Mouse (Mus musculus): Measurements from ENCODE around the gene Itgb5. TPM values are rescaled to one million over a fixed set of nuclear protein-coding genes. Genes with fewer than 3 reads are reported as not detected.

Itgb5 gene
- polyA plus RNA-seq, 1 experiment from 2014 or later: 64.1 TPM

DNA sequence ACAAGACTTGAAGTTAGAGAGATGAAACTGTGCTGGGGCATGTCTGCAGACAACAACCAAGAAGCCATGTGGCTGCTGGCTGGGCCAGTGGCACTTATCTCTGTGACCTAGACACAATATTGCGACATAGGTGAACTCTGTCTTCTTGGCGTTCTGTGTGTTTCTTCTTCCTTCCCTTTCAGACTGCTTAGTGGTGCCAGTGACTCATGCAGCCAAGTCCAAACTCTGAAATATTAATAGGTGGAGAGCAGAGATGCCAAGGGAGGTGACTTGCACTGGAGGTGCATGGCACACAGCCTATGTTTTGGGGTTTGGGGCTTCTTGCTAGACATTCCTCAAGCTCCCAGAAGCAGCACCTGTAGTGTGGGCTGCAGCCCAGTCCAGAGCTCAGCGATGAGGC, 7.2 kb downstream of the Itgb5 start:
- peaks cover 5% of the 10 kb centered on the region; the same call in 1 of the 2 replicates for H3K27me3 ChIP-seq (replicated peaks; ENCODE audit: low read depth, poor library complexity, severe bottlenecking)
- 88% methylated on average over 3 of the region's 3 CpGs for WGBS
- H3K4me3 ChIP-seq: no peak overlapping the region
- no peak for DNase-seq (ENCODE audit: low spot score)
- H3K4me1 ChIP-seq: peaks cover 68% of the 10 kb centered on the region
- no peak overlapping the region for H3K27ac ChIP-seq (replicated peaks)
- H3K9me3 ChIP-seq: no peaks in the 10 kb centered on the region
- H3K36me3 ChIP-seq (replicated peaks): peaks cover 12% of the 10 kb centered on the region

DNA sequence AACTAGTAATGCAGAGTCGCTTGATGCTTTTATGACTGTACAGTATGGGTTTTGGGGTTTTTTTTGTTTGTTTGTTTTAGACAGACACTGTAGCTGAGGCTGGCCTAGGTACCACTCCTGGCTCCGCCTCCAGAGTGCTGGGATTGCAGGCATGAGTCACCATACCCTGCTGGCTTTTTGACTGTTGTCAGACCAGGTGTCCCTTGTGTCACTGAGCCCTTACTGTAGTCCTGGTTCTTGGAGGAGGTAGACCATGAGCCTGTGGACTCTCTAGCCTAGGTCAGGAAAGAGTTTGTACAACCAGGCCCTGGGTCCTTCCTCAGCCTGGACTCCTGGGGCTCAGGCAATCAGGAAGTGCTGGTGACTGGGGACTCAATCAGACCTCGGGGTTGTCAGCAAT, 7.7 kb downstream of the Itgb5 start:
- peaks cover under 1% of the 10 kb centered on the region; the same call in 1 of the 2 replicates for H3K27me3 ChIP-seq (replicated peaks; ENCODE audit: low read depth, poor library complexity, severe bottlenecking)
- peaks cover 68% of the 10 kb centered on the region for H3K4me1 ChIP-seq
- H3K4me3 ChIP-seq: no peak overlapping the region
- no peaks in the 10 kb centered on the region for H3K9me3 ChIP-seq
- WGBS: 78% methylated on average over 3 of the region's 3 CpGs
- no peak for DNase-seq (ENCODE audit: low spot score)
- H3K36me3 ChIP-seq (replicated peaks): peaks cover 12% of the 10 kb centered on the region
- H3K27ac ChIP-seq (replicated peaks): 0 out of 2 replicates have a peak overlapping the region, but pooled peaks have one; percentile 31

DNA sequence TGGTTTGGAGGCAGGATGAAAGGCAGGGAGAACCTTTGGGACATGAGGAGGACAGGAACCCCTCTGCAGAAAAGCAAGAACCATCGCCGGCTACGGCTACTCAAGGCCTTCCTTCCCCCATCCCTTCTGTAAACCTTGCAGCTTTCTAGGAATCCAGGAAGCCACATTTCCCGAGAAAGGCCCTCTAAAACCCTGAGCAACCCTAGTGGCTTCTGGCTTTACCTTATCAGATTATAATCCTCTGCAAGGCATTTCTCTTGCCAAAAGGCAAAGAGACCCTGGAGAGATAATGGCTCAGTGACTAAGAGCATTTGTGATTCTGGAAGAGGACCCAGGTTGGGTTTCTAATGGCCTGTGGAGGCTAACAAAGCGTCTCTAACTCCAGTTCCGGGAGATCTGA, 11.2 kb downstream of the Itgb5 start:
- no peak overlapping the region for H3K4me3 ChIP-seq
- DNase-seq (ENCODE audit: low spot score): no peak
- peaks cover 39% of the 10 kb centered on the region for H3K4me1 ChIP-seq
- no peaks in the 10 kb centered on the region for H3K9me3 ChIP-seq
- no peak overlapping the region for H3K27ac ChIP-seq (replicated peaks)
- H3K27me3 ChIP-seq (replicated peaks; ENCODE audit: low read depth, poor library complexity, severe bottlenecking): no peaks in the 10 kb centered on the region
- peaks cover 15% of the 10 kb centered on the region for H3K36me3 ChIP-seq (replicated peaks)
- 65% methylated on average over 6 of the region's 6 CpGs for WGBS

DNA sequence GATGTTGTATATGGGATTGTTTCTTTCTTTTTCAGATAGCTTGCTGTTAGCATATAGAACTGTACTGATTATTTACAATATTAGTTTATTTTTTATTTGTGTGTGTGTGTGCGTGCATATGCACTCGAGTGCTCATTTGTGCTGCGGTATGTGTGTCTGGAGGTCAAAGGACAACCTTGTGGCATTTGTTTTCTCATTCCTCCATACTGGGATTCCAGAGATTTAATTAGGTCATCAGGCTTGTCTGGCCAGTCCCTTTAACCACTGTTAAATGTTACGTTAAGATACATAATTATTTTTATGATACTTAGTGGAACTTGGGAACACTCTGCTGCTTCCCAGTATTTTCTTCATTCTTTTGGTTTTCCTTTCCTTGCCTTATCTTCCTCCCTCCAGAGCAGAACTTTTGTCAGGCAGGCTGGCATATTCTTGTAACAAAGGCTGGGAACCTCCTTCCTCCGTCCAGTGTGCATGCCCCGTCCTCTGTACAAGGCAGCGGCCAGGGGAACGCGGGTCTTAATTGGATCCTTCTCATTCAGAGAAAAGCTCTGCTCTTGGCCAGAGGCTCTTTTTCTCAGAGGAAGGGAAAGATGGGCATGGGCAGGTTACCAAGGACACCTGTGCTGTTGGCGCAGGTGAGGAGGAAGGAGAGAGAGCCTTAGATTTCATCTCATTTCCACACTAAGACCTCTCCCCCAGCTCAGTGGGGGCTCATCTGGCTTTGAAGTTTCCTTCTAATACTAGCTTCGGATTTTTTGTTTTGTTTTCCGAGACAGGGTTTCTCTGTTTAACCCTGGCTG, 12.8 kb downstream of the Itgb5 start:
- DNase-seq (ENCODE audit: low spot score): peak; percentile 26
- Histone ChIP-seq H3K36me3 (replicated peaks) (peaks cover 30% of the 10 kb centered on the region), H3K4me3 (no peak overlapping the region), H3K27me3 (replicated peaks; ENCODE audit: low read depth, poor library complexity, severe bottlenecking) (no peaks in the 10 kb centered on the region), H3K9me3 (peaks cover 6% of the 10 kb centered on the region; the same call in 1 of the 2 replicates), H3K4me1 (peaks cover 28% of the 10 kb centered on the region), H3K27ac (replicated peaks) (no peak overlapping the region; the same call in 1 of the 2 replicates)
- WGBS: 55% methylated on average over 12 of the region's 12 CpGs

DNA sequence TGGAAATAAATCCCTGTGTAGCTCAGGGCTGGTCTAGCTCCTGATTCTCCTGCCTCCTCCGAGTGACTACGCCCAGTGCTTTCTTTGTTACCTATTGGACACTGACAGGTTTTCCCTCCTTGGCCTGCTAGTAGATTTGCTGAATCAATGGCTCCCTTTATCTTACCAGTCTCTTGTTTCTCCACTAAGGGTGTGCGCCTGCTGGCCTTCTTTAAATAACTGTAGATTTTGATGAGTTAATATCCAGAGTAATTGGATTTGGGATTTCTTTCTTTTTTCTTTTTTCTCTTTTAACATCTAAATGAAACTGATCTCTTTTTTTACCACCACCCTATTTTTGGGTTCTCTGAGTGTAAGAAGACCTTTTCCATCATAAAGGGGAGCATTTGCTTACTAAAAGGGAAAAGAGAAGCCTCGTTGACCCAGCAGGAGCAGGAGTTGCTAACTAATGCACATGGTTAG, 14.7 kb downstream of the Itgb5 start:
- no peak for DNase-seq (ENCODE audit: low spot score)
- Histone ChIP-seq H3K27ac (replicated peaks) (no peak overlapping the region), H3K27me3 (replicated peaks; ENCODE audit: low read depth, poor library complexity, severe bottlenecking) (no peaks in the 10 kb centered on the region), H3K4me3 (no peak overlapping the region), H3K4me1 (peaks cover 22% of the 10 kb centered on the region), H3K9me3 (peaks cover 6% of the 10 kb centered on the region; the same call in 1 of the 2 replicates), H3K36me3 (replicated peaks) (peaks cover 19% of the 10 kb centered on the region)
- WGBS: 48% methylated on average over 4 of the region's 4 CpGs

DNA sequence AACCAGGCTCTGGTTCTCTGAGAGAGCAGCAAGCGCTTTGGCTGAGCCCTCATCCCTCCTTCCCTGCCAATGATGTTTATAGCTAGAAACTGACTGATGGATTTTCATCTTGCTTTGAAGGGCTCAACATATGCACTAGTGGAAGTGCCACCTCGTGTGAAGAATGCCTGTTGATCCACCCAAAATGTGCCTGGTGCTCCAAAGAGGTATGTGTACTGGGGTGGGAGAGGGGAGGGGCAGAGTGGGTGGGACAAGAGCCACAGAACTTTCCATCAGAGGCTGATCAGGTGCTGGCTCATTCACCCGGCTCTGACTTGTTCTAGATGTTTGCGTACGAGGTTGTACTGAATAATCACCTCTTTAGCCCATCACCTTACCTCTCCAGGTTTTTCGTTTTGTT, 15.4 kb downstream of the Itgb5 start:
- Histone ChIP-seq H3K4me3 (no peak overlapping the region), H3K9me3 (peaks cover 6% of the 10 kb centered on the region; the same call in 1 of the 2 replicates), H3K27me3 (replicated peaks; ENCODE audit: low read depth, poor library complexity, severe bottlenecking) (no peaks in the 10 kb centered on the region), H3K27ac (replicated peaks) (no peak overlapping the region), H3K36me3 (replicated peaks) (peaks cover 19% of the 10 kb centered on the region), H3K4me1 (peaks cover 21% of the 10 kb centered on the region)
- WGBS: 82% methylated on average over 6 of the region's 6 CpGs
- DNase-seq (ENCODE audit: low spot score): no peak

DNA sequence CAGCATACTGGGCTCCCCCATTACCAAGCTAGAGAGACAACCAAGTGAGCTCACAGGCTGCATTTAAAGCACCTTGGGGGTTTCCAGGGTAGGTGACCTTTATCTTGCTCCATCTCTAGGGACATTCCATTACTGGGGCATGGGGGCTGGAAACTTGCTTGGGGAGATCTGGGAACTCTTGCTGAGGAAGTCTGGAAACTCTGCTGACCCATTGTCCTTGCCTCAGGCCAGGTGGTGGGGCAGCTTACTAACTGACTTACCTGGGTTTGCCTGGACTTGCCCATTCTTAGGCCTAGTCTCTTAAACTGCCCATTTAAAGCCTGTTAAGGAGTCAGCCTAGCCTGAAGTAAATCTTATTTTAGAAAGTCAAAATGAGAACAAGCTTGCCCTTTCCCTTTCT, 23.8 kb downstream of the Itgb5 start:
- H3K4me3 ChIP-seq: no peak overlapping the region
- H3K27ac ChIP-seq (replicated peaks): no peak overlapping the region
- H3K36me3 ChIP-seq (replicated peaks): peaks cover 8% of the 10 kb centered on the region
- no peaks in the 10 kb centered on the region for H3K27me3 ChIP-seq (replicated peaks; ENCODE audit: low read depth, poor library complexity, severe bottlenecking)
- no peak for DNase-seq (ENCODE audit: low spot score)
- 0 out of 2 replicates have a peak, but pooled peaks cover 3% of the 10 kb centered on the region for H3K9me3 ChIP-seq
- peaks cover 12% of the 10 kb centered on the region for H3K4me1 ChIP-seq

DNA sequence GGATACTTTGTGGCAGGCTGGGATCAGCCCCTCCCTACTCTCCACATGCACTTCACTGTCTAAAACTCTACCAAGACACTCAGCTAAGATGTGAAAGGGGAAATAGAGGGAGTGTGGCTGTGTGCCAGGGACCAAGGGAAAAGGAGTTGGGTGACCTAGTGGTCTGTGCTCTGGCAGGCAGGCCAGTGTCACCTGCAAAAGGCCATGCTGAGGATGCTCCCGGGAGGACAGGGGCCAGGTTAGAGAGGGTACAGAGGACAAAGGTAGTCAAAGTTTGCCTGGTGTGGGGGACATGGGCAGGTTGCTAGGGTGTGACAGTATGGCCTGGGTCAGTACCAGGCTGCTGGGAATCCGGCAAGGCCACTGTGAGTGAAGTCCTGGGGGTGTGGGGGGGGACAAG, 29.3 kb downstream of the Itgb5 start:
- Histone ChIP-seq H3K4me3 (no peak overlapping the region), H3K4me1 (peaks cover 30% of the 10 kb centered on the region), H3K36me3 (replicated peaks) (no peaks in the 10 kb centered on the region), H3K27ac (replicated peaks) (no peak overlapping the region), H3K27me3 (replicated peaks; ENCODE audit: low read depth, poor library complexity, severe bottlenecking) (no peaks in the 10 kb centered on the region), H3K9me3 (no peaks in the 10 kb centered on the region)
- DNase-seq (ENCODE audit: low spot score): no peak
- 86% methylated on average over 2 of the region's 2 CpGs for WGBS

DNA sequence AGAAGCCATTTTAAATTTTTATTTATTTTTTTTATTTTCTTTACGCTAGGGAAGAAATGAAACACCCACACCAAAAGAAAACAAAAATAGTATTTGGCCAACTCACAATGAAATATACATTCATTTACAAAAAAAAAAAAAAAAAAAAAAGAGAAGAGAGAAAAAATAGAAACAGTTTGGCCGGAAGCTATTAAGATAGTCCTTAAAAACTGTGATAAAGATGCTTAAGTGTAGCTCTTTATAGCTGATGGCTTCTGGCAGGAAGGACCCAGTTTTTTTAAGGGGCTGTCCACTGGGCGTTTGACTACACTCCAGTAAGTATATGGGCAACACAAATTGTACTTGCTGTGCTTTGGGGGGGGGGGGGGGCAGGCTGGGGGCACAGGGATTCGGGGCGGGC, 29.9 kb downstream of the Itgb5 start:
- H3K9me3 ChIP-seq: no peaks in the 10 kb centered on the region
- peaks cover 30% of the 10 kb centered on the region for H3K4me1 ChIP-seq
- no peak for DNase-seq (ENCODE audit: low spot score)
- 75% methylated on average over 5 of the region's 5 CpGs for WGBS
- H3K27ac ChIP-seq (replicated peaks): no peak overlapping the region
- H3K36me3 ChIP-seq (replicated peaks): no peaks in the 10 kb centered on the region
- no peaks in the 10 kb centered on the region for H3K27me3 ChIP-seq (replicated peaks; ENCODE audit: low read depth, poor library complexity, severe bottlenecking)
- no peak overlapping the region for H3K4me3 ChIP-seq

DNA sequence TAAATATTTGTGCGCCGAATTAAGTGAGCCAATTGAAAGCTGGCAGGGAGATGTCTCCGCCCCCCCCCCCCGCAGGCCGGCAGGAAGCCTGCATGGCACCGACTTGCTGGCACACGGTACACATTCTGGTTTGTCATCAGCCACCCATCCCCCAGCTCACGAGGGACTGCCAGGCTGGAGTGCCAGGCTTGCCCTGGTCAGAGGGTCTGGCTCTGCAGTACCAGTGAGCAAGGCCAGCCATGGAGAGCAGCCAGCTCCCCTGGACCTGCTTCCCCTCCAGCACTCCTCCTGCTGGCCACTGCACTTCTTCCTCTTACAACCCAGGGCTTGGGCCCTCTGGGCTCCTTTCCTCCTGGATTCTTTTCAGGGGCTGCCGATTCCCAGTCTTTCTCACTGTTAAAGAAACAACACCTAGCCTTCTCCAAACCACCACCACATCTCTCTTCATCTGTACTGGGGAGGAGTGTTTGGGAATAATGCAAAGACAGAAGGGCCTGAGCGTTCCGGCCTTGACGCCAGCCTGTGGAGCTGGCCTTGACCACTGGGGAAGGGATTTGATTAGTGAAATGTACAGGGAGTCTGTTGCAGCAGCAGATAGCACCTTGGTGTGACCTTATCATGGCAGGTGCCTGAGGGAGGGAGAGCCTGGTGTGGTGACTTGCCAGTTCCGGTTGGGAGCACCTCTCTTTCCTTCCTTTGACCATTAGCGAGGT, 30.7 kb downstream of the Itgb5 start:
- DNase-seq (ENCODE audit: low spot score): no peak
- no peaks in the 10 kb centered on the region for H3K9me3 ChIP-seq

DNA sequence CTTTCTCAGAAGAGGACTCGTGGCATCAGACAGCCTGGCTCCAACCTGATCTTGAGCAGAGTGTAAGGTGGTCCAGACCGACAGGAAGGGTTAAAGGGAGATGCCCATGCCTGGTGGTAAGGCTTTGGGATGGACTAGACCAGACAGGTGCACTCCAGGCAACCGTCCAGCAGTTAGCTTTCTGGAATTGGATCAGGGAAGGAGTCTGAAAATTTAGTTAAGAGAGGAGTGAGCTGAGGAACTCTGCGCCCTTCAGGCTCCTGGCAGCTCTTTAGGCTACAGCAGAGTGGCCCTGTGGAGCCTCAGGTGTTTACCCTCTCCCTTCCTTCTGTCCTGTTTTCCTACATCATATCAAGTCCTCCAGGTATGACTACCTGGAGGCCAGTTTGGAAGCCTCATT, 32.9 kb downstream of the Itgb5 start:
- WGBS: 83% methylated on average over 4 of the region's 4 CpGs
- peaks cover 17% of the 10 kb centered on the region; the same call in 1 of the 2 replicates for H3K36me3 ChIP-seq (replicated peaks)
- H3K27me3 ChIP-seq (replicated peaks; ENCODE audit: low read depth, poor library complexity, severe bottlenecking): no peaks in the 10 kb centered on the region
- no peak overlapping the region for H3K27ac ChIP-seq (replicated peaks)
- no peaks in the 10 kb centered on the region for H3K9me3 ChIP-seq
- DNase-seq (ENCODE audit: low spot score): no peak
- H3K4me3 ChIP-seq: no peak overlapping the region
- peaks cover 24% of the 10 kb centered on the region for H3K4me1 ChIP-seq

More for the DNA sequence above, 30.7 kb downstream of the Itgb5 start:
- 0 out of 2 replicates have a peak overlapping the region, but pooled peaks have one; percentile 20 for H3K27ac ChIP-seq (replicated peaks)
- H3K27me3 ChIP-seq (replicated peaks; ENCODE audit: low read depth, poor library complexity, severe bottlenecking): no peaks in the 10 kb centered on the region
- H3K36me3 ChIP-seq (replicated peaks): no peaks in the 10 kb centered on the region
- WGBS: 48% methylated on average over 14 of the region's 14 CpGs
- H3K4me3 ChIP-seq: 0 out of 2 replicates have a peak overlapping the region, but pooled peaks have one; percentile 16
- H3K4me1 ChIP-seq: peaks cover 30% of the 10 kb centered on the region

DNA sequence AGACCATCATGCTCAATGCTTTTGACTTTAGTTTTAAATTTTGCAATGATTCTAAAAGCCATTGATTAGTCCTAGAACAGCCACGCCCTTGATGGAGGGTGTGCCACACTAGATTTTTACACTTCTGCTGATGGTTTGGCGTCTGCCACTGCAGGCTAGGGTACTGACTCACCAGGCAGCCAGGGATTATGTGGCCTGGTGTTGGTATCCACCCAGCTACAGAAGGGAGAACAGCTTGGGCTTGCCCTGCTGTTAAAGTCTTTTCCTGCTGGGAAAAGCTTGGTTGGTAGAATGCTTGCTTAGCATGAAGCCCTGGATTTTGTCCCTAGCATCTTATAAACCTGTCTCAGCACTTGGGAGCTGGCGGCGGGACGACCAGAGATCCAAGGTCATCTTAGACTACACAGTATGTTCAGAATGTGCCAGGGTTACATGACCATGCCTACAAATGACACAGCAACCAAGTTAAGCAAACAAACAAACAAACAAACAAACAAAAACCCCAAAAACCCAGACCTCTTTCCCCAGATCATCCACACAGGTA, 33.8 kb downstream of the Itgb5 start:
- Histone ChIP-seq H3K4me1 (peaks cover 17% of the 10 kb centered on the region), H3K4me3 (no peak overlapping the region), H3K27me3 (replicated peaks; ENCODE audit: low read depth, poor library complexity, severe bottlenecking) (no peaks in the 10 kb centered on the region), H3K36me3 (replicated peaks) (peaks cover 23% of the 10 kb centered on the region; the same call in 1 of the 2 replicates), H3K27ac (replicated peaks) (no peak overlapping the region), H3K9me3 (no peaks in the 10 kb centered on the region)
- DNase-seq (ENCODE audit: low spot score): no peak
- 81% methylated on average over 5 of the region's 5 CpGs for WGBS
